Mouse (Mus musculus) E14TG2a.4 (cell line): ENCODE measurements around the gene Tmem174.

ENCODE experiments used
- CTCF ChIP-seq: conservative IDR thresholded peaks from 2 replicates; pipeline ENCODE4 v1.5.1; 2014; ENCODE audit warnings: low read length
- NANOG ChIP-seq: IDR thresholded peaks from 2 replicates; pipeline ENCODE4 v1.6.1; 2014; ENCODE audit warnings: borderline replicate concordance, low read length, mixed read lengths
- POU5F1 ChIP-seq: IDR thresholded peaks from 2 replicates; pipeline ENCODE4 v1.6.1; 2014; ENCODE audit warnings: low read length, borderline replicate concordance

DNA sequence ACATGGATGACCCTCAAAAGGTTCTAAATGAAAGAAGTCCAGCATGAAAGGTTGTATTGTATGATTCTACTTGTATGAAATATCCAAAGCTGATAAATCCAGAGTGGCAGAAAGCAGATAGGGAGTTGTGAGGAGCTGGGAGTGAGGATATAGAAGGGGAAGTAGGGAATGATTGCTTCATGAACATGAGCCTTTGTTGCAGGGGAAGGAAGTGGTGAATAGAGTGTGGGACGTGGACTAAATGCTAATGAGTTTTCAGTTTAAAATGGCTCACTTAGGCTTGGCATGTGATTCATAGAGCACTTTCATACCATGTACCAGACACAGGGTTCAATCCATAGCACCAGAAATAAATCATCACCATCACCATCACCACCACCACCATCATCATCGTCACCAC is 46.2 kb upstream of the Tmem174 start:
- no peak for TF ChIP-seq CTCF
- TF ChIP-seq NANOG, result no peak
- TF ChIP-seq POU5F1, result no peak
